Mouse (Mus musculus) heart, embryonic 15.5 days (tissue): ENCODE data around the gene Rab7. TPM values are rescaled to one million over a fixed set of nuclear protein-coding genes. Genes with fewer than 3 reads are reported as not detected.
A peak's percentile ranks its signal among the peaks of the same experiment; 100 is the strongest.

ENCODE experiments used
- ATAC-seq: fragments of 200-750 bp; cut with Nextera tagmentation; replicated peaks from 2 replicates; pipeline ENCODE4 v1.8.0; 2017; ENCODE audit warnings: low read depth, moderate TSS enrichment; ENCODE audit not compliant: insufficient number of reproducible peaks, insufficient read depth, low FRiP score
- H3K27ac ChIP-seq: fragments of 300-500 bp; sonication (generic); 2 replicates; pipeline ENCODE4 v1.5.1; 2015; ENCODE audit warnings: mild to moderate bottlenecking, inconsistent platforms
- H3K27me3 ChIP-seq: fragments of 300-500 bp; sonication (generic); 2 replicates; pipeline ENCODE4 v1.6.1; 2015; ENCODE audit warnings: inconsistent platforms
- H3K36me3 ChIP-seq: fragments of 300-500 bp; sonication (generic); 2 replicates; pipeline ENCODE4 v1.6.1; 2015; ENCODE audit warnings: mild to moderate bottlenecking, inconsistent platforms
- H3K4me1 ChIP-seq: fragments of 300-500 bp; sonication (generic); replicated peaks from 2 replicates; pipeline ENCODE4 v1.6.1; 2015; ENCODE audit warnings: inconsistent platforms
- H3K4me2 ChIP-seq: fragments of 300-500 bp; sonication (generic); 2 replicates; pipeline ENCODE4 v1.6.1; 2015; ENCODE audit warnings: inconsistent platforms, mild to moderate bottlenecking, moderate library complexity
- H3K4me3 ChIP-seq: fragments of 300-500 bp; sonication (generic); 2 replicates; pipeline ENCODE4 v1.5.1; 2015; ENCODE audit warnings: mild to moderate bottlenecking, inconsistent platforms
- H3K9ac ChIP-seq: fragments of 300-500 bp; sonication (generic); 2 replicates; pipeline ENCODE4 v1.6.1; 2015; ENCODE audit warnings: mild to moderate bottlenecking, inconsistent platforms
- H3K9me3 ChIP-seq: fragments of 300-500 bp; sonication (generic); replicated peaks from 2 replicates; pipeline ENCODE4 v1.6.1; 2016; ENCODE audit warnings: inconsistent platforms
- WGBS: fragments of 180-500 bp; shearing (Covaris S2); methylation state at CpG from one replicate; pipeline ENCODE4 v1.1.7; 2015; ENCODE audit warnings: mixed read lengths; 5-methylcytosine and 5-hydroxymethylcytosine counted together
- polyA plus RNA-seq: library from polyadenylated mRNA; unstranded; fragments of >200 nt; fragmentation: Nextera tagmentation; extraction: Ambion mirVana; gene quantifications from 2 replicates; pipeline ENCODE4 v1.2.1, GENCODE M21; 2015

Gene Rab7
- polyA plus RNA-seq, 1 experiment from 2014 or later = 190 TPM

DNA sequence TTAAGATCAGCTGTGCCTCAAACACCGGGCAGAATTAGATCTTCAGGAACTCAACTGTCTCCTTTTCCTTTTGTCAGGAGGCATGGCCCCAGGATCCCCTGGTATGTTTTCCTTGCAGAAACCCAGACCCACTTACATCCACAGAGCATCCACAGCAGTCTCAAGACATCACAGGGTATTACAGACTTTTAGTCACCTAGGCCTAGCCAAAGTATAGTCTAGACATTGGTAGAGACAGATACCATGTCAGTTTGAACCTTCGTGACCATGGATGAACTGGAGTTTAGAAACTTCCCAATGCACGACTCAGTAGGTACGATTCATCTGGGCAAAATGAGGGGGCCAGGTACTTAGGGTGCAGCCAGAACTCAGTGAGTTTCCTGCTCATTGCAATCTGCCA lies 46.7 kb downstream of the Rab7 start:
- H3K27me3 ChIP-seq = no peaks in the 10 kb centered on the region
- 82% methylated on average over 4 of the region's 4 CpGs for WGBS
- peaks cover 16% of the 10 kb centered on the region for H3K4me1 ChIP-seq
- no peak overlapping the region for H3K9ac ChIP-seq
- H3K27ac ChIP-seq = no peak overlapping the region
- H3K4me2 ChIP-seq = no peak overlapping the region
- H3K4me3 ChIP-seq = no peak overlapping the region
- no peak for ATAC-seq
- no peaks in the 10 kb centered on the region for H3K9me3 ChIP-seq
- H3K36me3 ChIP-seq = peaks cover 36% of the 10 kb centered on the region

DNA sequence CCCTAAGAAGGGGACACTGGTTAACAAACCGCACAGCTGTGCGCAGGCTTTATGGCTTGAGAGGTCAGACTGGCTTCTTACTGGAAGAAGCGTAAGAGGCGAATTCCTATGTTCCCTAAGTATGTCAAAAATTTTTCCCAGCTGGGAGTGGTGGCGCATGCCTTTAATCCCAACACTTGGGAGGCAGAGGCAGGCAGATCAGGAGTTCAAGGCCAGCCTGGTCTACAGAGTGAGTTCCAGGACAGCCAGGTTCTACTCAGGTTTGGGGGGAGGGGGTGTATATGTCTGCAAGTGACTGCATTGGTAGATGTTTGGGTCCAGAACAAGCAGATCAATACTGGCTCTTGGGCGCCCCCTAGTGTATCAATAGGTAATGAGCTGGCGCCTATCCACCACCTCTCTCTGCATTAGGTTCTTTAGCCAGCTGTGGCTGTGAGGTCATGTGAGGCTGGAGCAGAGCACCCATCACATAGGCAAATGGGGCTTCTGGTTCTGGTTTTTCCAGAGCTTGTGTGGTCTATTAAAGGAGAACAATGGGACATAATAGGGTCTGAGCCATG lies 47.3 kb downstream of the Rab7 start:
- H3K4me1 ChIP-seq = peaks cover 16% of the 10 kb centered on the region
- H3K9ac ChIP-seq = no peak overlapping the region
- no peaks in the 10 kb centered on the region for H3K27me3 ChIP-seq
- no peak overlapping the region for H3K4me2 ChIP-seq
- WGBS = 53% methylated on average over 7 of the region's 7 CpGs
- no peak overlapping the region for H3K4me3 ChIP-seq
- no peaks in the 10 kb centered on the region for H3K9me3 ChIP-seq
- peaks cover 32% of the 10 kb centered on the region for H3K36me3 ChIP-seq
- no peak overlapping the region for H3K27ac ChIP-seq
- ATAC-seq = no peak

GRCm38 (mm10) chr6:87996606-87997005 lies 48.5 kb downstream of the Rab7 start:
- Histone ChIP-seq H3K4me2 (no peak overlapping the region), H3K27ac (no peak overlapping the region), H3K4me1 (peaks cover 16% of the 10 kb centered on the region), H3K9ac (no peak overlapping the region), H3K27me3 (no peaks in the 10 kb centered on the region), H3K4me3 (no peak overlapping the region), H3K36me3 (peaks cover 24% of the 10 kb centered on the region), H3K9me3 (no peaks in the 10 kb centered on the region)
- no peak for ATAC-seq
- WGBS = 74% methylated on average over 9 of the region's 9 CpGs

DNA sequence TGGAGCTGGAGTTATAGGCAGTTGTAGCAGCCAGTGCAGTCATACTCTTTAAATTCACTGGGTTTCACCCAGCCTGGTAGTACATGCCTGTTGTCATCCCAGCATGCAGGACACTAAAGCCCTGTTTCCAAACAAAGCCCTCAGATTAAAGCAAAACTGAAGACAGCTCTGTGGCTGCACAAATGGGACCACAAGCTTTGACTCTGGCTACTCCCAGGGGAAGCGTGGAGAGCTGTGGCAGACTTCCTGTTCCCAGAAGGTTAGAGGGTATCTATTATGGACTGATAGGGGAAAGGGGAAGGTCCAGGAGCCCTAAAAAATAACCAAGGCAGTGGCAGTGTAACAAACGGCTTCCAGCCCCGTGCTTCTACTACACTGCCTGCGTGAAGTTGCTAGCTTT lies 49.6 kb downstream of the Rab7 start:
- Histone ChIP-seq H3K36me3 (peaks cover 13% of the 10 kb centered on the region; the same call in 1 of the 2 replicates), H3K27me3 (no peaks in the 10 kb centered on the region), H3K4me1 (peaks cover 16% of the 10 kb centered on the region), H3K4me2 (no peak overlapping the region), H3K27ac (no peak overlapping the region), H3K9ac (no peak overlapping the region), H3K9me3 (no peaks in the 10 kb centered on the region), H3K4me3 (no peak overlapping the region)
- ATAC-seq = no peak
- 49% methylated on average over 4 of the region's 4 CpGs for WGBS

- Histone ChIP-seq H3K4me3 (peak overlapping the region; percentile 32), H3K4me2 (peak overlapping the region; percentile 58), H3K9me3 (no peaks in the 10 kb centered on the region), H3K9ac (peak overlapping the region; percentile 5; the same call in 1 of the 2 replicates), H3K27ac (0 out of 2 replicates have a peak overlapping the region, but pooled peaks have one; percentile 18), H3K27me3 (no peaks in the 10 kb centered on the region), H3K4me1 (peaks cover 16% of the 10 kb centered on the region), H3K36me3 (0 out of 2 replicates have a peak, but pooled peaks cover 6% of the 10 kb centered on the region)
- 10% methylated on average over 18 of the region's 18 CpGs for WGBS
- peak; percentile 36; the same call in 1 of the 2 replicates for ATAC-seq
Observed at GRCm38 (mm10) chr6:87993790-87994571, 51.1 kb downstream of the Rab7 start.

DNA sequence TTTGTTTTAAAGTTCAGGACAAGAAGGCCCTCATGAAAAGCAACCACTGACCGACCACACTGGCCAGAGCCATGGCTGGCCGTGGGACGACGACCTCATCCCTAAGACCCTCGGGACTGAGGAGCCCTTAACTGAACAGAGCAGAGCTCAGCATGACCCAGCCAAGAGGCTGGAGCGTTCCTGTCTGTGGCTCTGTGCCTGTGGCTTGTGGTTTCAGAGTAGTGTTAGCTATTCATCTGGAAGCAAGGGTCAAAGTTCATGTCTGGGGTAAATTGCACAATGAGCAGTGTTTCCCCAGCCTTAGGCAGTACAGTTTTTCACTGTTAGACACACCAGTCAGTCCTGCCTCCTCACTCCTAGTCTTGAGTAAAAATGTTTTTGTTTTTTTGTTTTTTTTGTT lies 52.3 kb downstream of the Rab7 start:
- WGBS = 48% methylated on average over 6 of the region's 6 CpGs
- no peaks in the 10 kb centered on the region for H3K36me3 ChIP-seq
- no peaks in the 10 kb centered on the region for H3K27me3 ChIP-seq
- no peak overlapping the region for H3K4me2 ChIP-seq
- ATAC-seq = no peak
- H3K4me1 ChIP-seq = peaks cover 16% of the 10 kb centered on the region
- H3K27ac ChIP-seq = no peak overlapping the region
- no peak overlapping the region for H3K4me3 ChIP-seq
- H3K9ac ChIP-seq = no peak overlapping the region
- no peaks in the 10 kb centered on the region for H3K9me3 ChIP-seq

DNA sequence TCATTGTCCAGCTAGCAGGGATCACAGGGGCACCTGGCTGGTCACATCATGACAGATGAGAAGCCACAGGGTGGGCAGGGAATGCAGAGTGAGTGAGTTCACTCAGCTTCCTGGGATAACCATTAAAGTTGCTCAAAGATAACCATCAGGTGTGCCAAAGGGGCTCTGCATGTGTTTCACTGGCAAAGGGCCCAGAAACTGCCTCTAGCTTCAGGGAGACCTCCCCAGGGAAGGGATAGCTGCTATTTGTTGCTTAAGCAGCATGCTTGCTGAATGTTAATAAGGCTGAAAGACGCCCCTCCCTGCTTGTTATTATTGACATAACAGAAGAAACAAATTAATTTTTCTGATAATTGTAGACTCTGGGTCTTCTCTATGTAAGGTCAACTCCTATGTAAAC lies 53.2 kb downstream of the Rab7 start:
- Histone ChIP-seq H3K36me3 (no peaks in the 10 kb centered on the region), H3K4me2 (no peak overlapping the region), H3K27me3 (no peaks in the 10 kb centered on the region), H3K27ac (no peak overlapping the region), H3K4me1 (peaks cover 16% of the 10 kb centered on the region), H3K9me3 (no peaks in the 10 kb centered on the region), H3K9ac (no peak overlapping the region), H3K4me3 (no peak overlapping the region)
- WGBS = 67% methylated on average over 1 of the region's 1 CpGs
- ATAC-seq = no peak

- Histone ChIP-seq H3K27ac (no peak overlapping the region), H3K4me1 (peaks cover 16% of the 10 kb centered on the region), H3K9ac (no peak overlapping the region), H3K4me3 (no peak overlapping the region), H3K36me3 (no peaks in the 10 kb centered on the region), H3K9me3 (no peaks in the 10 kb centered on the region), H3K27me3 (no peaks in the 10 kb centered on the region), H3K4me2 (no peak overlapping the region)
- no peak for ATAC-seq
- 57% methylated on average over 4 of the region's 4 CpGs for WGBS
Observed at GRCm38 (mm10) chr6:87991216-87991615, 53.9 kb downstream of the Rab7 start.

GRCm38 (mm10) chr6:87982506-87982905 lies 62.6 kb downstream of the Rab7 start:
- Histone ChIP-seq H3K27me3 (no peaks in the 10 kb centered on the region), H3K4me3 (peak overlapping the region; percentile 80), H3K27ac (no peak overlapping the region), H3K36me3 (no peaks in the 10 kb centered on the region; the same call in 1 of the 2 replicates), H3K4me2 (peak overlapping the region; percentile 75), H3K4me1 (peaks cover 6% of the 10 kb centered on the region), H3K9me3 (no peaks in the 10 kb centered on the region), H3K9ac (no peak overlapping the region)
- ATAC-seq = no peak
- 65% methylated on average over 9 of the region's 9 CpGs for WGBS

DNA sequence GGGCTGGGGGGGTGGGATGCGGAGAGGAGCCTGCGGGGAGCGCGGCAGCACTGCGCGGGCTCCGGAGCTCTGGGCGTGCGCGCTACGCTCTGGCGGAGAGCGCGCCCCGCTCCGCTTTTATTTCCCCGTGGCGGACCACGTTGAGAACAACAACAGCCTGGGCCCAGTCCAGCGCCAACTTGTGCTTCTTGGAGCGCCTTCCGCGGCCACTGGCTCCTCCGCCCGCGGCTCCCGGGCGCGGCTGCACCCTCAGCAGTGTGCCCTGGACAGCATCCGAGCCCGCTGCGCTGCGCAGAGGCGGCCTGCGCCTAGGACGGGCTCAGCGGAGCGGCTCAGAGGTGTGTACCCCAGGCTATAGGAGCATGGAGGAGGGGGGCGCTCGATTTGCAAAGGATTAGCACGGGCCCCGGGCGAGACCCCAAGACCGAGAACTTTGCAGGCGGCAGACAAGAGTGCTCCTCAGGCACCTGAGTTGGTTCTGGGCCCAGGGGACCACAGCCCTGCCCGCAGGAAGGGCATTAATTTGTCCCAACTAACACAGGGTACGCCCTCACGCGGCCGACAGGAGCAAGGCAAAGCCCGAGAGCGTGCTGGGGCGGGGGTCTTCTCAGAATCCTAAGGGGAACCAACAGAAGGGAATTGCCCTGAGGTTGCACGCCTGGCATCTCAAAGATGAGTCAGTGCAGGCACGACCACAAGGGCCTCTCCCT lies 63.4 kb downstream of the Rab7 start, which contains the start of gene H1fx:
H1fx (minus strand) TSS at position 91 of the 710 bp plus-strand sequence.
- Histone ChIP-seq H3K4me2 (peak within 1 kb of the TSS; percentile 75), H3K9me3 (no peaks in the 10 kb centered on the region), H3K4me3 (peak within 1 kb of the TSS; percentile 80), H3K4me1 (peaks cover 6% of the 10 kb centered on the region), H3K36me3 (no peaks in the 10 kb centered on the region; the same call in 1 of the 2 replicates), H3K27me3 (no peaks in the 10 kb centered on the region), H3K9ac (peak within 1 kb of the TSS; percentile 77), H3K27ac (peak within 1 kb of the TSS; percentile 33)
- under 1% methylated on average over 38 of the region's 55 CpGs for WGBS
- ATAC-seq = peak; percentile 77

- Histone ChIP-seq H3K9ac (peak overlapping the region; percentile 77), H3K4me2 (peak overlapping the region; percentile 75), H3K9me3 (no peaks in the 10 kb centered on the region), H3K4me1 (peaks cover 6% of the 10 kb centered on the region), H3K36me3 (no peaks in the 10 kb centered on the region; the same call in 1 of the 2 replicates), H3K4me3 (peak overlapping the region; percentile 80), H3K27me3 (no peaks in the 10 kb centered on the region), H3K27ac (peak overlapping the region; percentile 33)
- WGBS = under 1% methylated on average over 48 of the region's 56 CpGs
- peak; percentile 32 for ATAC-seq
Observed at GRCm38 (mm10) chr6:87981030-87981485, 64.0 kb downstream of the Rab7 start.
